Mouse (Mus musculus): ENCODE data around the gene 2210016L21Rik. TPM values are rescaled to one million over a fixed set of nuclear protein-coding genes. Genes with fewer than 3 reads are reported as not detected.

Gene 2210016L21Rik
- polyA plus RNA-seq, 2 experiments from 2014 or later = 34.5 to 46.3 TPM

- peak; percentile 64 for ATAC-seq
Measured at GRCm38 (mm10) chr5:114979250-114980121, 37.5 kb downstream of the 2210016L21Rik start.

GRCm38 (mm10) chr5:114980122-114980748 is 38.3 kb downstream of the 2210016L21Rik start:
- no peak for ATAC-seq

- ATAC-seq = no peak
Measured at GRCm38 (mm10) chr5:114982001-114982400, 40.0 kb downstream of the 2210016L21Rik start.

- no peak for ATAC-seq
Measured at GRCm38 (mm10) chr5:114985074-114985473, 43.1 kb downstream of the 2210016L21Rik start.

GRCm38 (mm10) chr5:114996447-114996846 is 54.5 kb downstream of the 2210016L21Rik start:
- ATAC-seq = no peak

GRCm38 (mm10) chr5:114997327-114997726 is 55.4 kb downstream of the 2210016L21Rik start:
- ATAC-seq = no peak

Other genes starting within 250 kb of the 2210016L21Rik start
- 10 to 100 TPM in 1 of 2 experiments, 1 to 10 TPM in 1; 3.7 to 14.3 TPM for gene Tchp, start 234.4 kb upstream of the 2210016L21Rik start, polyA plus RNA-seq (2017; shearing (Covaris generic))
- gene Ankrd13a, start 167.5 kb upstream of the 2210016L21Rik start, polyA plus RNA-seq (2017; shearing (Covaris generic)) = 10 to 100 TPM; 13.9 to 23.3 TPM
- gene Git2, start 166.6 kb upstream of the 2210016L21Rik start, polyA plus RNA-seq (2017; shearing (Covaris generic)) = 100 to 1,000 TPM; 147 to 207 TPM
- 10 to 100 TPM; 51.9 to 57.3 TPM for gene 1500011B03Rik, start 118.7 kb upstream of the 2210016L21Rik start, polyA plus RNA-seq (2017; shearing (Covaris generic))
- not detected for gene 4930519G04Rik, start 88.5 kb upstream of the 2210016L21Rik start, polyA plus RNA-seq (2017; shearing (Covaris generic))
- gene Gm9936, start 83.5 kb upstream of the 2210016L21Rik start, polyA plus RNA-seq (2017; shearing (Covaris generic)) = not detected
- gene Oasl2, start 45.2 kb upstream of the 2210016L21Rik start, polyA plus RNA-seq (2017; shearing (Covaris generic)) = 10 to 100 TPM; 19.0 to 21.2 TPM
- 1 to 10 TPM; 5.8 to 9.1 TPM for gene Oasl1, start 18.9 kb upstream of the 2210016L21Rik start, polyA plus RNA-seq (2017; shearing (Covaris generic))
- under 1 TPM in 1 of 2 experiments, not detected in 1; 0.09 TPM for gene Hnf1a, start 28.9 kb downstream of the 2210016L21Rik start, polyA plus RNA-seq (2017; shearing (Covaris generic))
- gene Sppl3, start 69.0 kb downstream of the 2210016L21Rik start, polyA plus RNA-seq (2017; shearing (Covaris generic)) = 10 to 100 TPM; 10.2 to 14.2 TPM
- gene Gm10401, start 156.1 kb downstream of the 2210016L21Rik start, polyA plus RNA-seq (2017; shearing (Covaris generic)) = 10 to 100 TPM; 15.1 to 18.1 TPM
- 10 to 100 TPM; 10.6 to 28.4 TPM for gene Acads, start 177.2 kb downstream of the 2210016L21Rik start, polyA plus RNA-seq (2017; shearing (Covaris generic))
- gene Unc119b, start 192.8 kb downstream of the 2210016L21Rik start, polyA plus RNA-seq (2017; shearing (Covaris generic)) = 10 to 100 TPM; 16.1 to 16.4 TPM
- gene Mlec, start 216.0 kb downstream of the 2210016L21Rik start, polyA plus RNA-seq (2017; shearing (Covaris generic)) = 10 to 100 TPM; 28.9 to 37.0 TPM

Measured in CD4-positive, CD25-positive, alpha-beta regulatory T cell, adult 4 months (primary cell).